Mouse (Mus musculus) kidney, postnatal 36 days (tissue): ENCODE results near the gene Olfr982.

ENCODE experiments used
- DNase-seq, 2 experiments: peaks; one replicate each; pipeline ENCODE4 v3.0.0; 2021 to 2022; ENCODE audit warnings: mixed read lengths in 2 of 2

Gene Olfr982

GRCm38 (mm10) chr9:40073529-40073928 is at the start of gene Olfr982:
Gene Olfr982 (plus strand): TSS chr9:40073829.
- DNase-seq, result no peak

GRCm38 (mm10) chr9:40050138-40050537 is 23.5 kb upstream of the Olfr982 start:
- DNase-seq, result no peak

DNA sequence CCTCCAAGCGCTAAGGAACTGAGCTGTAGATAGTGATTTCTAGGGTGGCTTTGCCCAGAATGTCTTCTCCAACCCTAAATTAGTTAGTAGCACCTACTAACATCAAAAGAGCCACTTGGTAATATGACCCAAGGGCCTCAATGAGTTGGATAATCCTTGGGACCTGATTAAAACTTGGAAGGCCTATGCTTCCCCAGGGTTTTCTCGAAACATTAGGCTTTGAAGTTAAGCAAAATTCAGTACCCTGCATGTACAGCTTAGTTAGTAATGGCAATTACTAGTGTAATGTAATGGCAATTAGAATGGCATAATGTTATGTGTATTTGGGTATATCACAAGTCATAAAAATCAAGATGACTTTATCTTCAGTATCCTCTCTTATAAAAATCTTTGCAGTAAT is 19.9 kb downstream of the Olfr982 start, which contains the start of gene Olfr983:
Gene Olfr983, minus strand, starts transcription at position 101 of the 400 bp plus-strand sequence.
- no peak for DNase-seq

DNA sequence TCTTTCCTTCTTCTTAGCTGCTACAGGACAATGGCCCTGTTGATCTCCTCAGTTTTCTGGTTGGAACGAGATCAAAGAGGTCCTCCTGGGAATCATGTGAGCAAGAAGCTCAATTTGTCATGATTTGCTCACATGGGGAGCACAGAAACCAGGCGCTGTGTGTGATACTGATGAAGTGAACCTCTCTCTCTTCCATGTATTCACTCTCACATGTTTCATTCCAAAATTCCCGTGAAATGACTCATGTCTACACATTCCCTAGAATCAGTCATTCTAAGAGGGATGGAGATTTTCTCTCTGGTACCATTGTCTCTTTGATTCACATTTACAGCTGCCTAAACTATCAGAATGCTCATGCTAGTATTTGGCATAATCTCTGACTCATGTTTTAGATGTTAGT is 21.1 kb downstream of the Olfr982 start:
- DNase-seq, result no peak

DNA sequence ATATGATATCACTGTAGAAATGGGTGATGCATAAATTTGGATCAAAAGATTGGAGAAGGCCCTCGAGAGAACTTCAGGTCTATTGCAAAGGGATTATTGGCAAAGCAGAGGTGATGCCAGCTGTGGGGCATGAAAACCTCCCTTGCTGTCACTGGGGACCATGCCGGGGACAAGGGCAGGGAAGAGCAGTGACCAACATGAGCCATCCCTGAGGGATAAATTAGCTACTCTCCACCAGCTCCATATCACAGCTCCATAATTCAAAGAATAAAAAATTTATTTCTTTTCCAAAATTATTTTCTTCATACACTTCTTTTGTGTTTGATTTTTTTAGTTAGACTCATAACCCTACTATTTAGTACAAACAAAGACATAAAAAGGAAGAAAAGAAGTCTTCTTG is 40.5 kb downstream of the Olfr982 start, which contains the start of gene Olfr984:
Gene Olfr984, minus strand, starts transcription at position 101 of the 400 bp plus-strand sequence.
- DNase-seq, result no peak

DNA sequence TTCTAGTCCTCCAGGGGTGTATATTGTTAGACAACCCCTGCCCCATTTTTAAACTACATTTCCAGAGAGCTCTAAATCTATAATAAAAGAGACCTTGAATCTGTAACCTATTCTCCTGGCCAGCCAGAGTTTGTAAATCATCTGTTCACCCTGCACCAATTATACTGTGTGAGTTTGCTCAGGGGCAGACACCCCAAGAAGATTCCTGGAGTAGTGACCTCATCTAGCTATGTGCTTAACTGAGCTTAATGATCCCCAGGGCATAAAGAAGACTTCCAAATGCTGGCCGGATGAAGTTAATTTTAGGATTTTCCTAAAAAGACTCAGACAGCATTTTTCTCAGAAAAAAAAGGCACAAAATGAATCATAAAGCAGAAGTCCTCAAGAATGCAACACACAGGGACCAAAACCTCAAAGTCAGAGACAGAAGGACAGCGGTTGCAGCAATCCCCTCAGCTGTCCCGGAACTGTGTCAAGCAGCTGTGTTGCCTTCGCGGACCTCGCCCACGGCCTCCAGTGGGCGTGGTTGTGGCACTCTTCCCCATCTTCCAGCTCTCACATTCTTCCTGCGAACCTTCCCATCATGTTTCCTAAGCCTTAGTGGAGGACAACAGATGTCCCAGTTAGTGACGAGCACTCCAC is 43.1 kb downstream of the Olfr982 start:
- peak; percentile 18 to 30 for DNase-seq

GRCm38 (mm10) chr9:40117287-40117659 is 43.6 kb downstream of the Olfr982 start:
- DNase-seq, result no peak
